Mouse (Mus musculus) lung, embryonic 14.5 days (tissue): Measurements from ENCODE around the gene Abhd17a. TPM values are rescaled to one million over a fixed set of nuclear protein-coding genes. Genes with fewer than 3 reads are reported as not detected.

ENCODE experiments used
- ATAC-seq: fragments of 200-750 bp; cut with Nextera tagmentation; 2 replicates; pipeline ENCODE4 v1.8.0; 2017; ENCODE audit warnings: mild to moderate bottlenecking, moderate TSS enrichment, moderate library complexity; ENCODE audit not compliant: insufficient read depth
- DNase-seq: peaks from one replicate; pipeline ENCODE4 v3.0.0-alpha.2; 2015
- H3K27ac ChIP-seq: fragments of 300-500 bp; sonication (generic); 2 replicates; pipeline ENCODE4 v1.5.1; 2014; ENCODE audit warnings: low read depth, mild to moderate bottlenecking, moderate library complexity
- H3K27me3 ChIP-seq: fragments of 300-500 bp; sonication (generic); 2 replicates; pipeline ENCODE4 v1.6.1; 2014; ENCODE audit warnings: low read length, control low read depth; ENCODE audit not compliant: insufficient read depth
- H3K36me3 ChIP-seq: fragments of 300-500 bp; sonication (generic); 2 replicates; pipeline ENCODE4 v1.6.1; 2014; ENCODE audit warnings: control low read depth; ENCODE audit not compliant: insufficient read depth
- H3K4me1 ChIP-seq: fragments of 300-500 bp; sonication (generic); 2 replicates; pipeline ENCODE4 v1.6.1; 2014; ENCODE audit warnings: antibody characterized with exemption, control low read depth; ENCODE audit not compliant: insufficient read depth
- H3K4me2 ChIP-seq: fragments of 300-500 bp; sonication (generic); 2 replicates; pipeline ENCODE4 v1.6.1; 2014; ENCODE audit warnings: mild to moderate bottlenecking
- H3K4me3 ChIP-seq: fragments of 300-500 bp; sonication (generic); 2 replicates; pipeline ENCODE4 v1.5.1; 2014; ENCODE audit warnings: low read depth, low read length
- H3K9ac ChIP-seq: fragments of 300-500 bp; sonication (generic); 2 replicates; pipeline ENCODE4 v1.6.1; 2014
- H3K9me3 ChIP-seq: fragments of 300-500 bp; sonication (generic); 2 replicates; pipeline ENCODE4 v1.6.1; 2016; ENCODE audit warnings: low read depth, low read length, control low read depth
- CTCF ChIP-seq: IDR thresholded peaks from 2 replicates; pipeline ENCODE4 v1.5.1; 2016; ENCODE audit warnings: antibody characterized with exemption, low read depth
- WGBS: fragments of 180-500 bp; shearing (Covaris S2); extraction: QIAGEN DNeasy Blood & Tissue Kit; methylation state at CpG from one replicate; pipeline ENCODE4 v1.1.7; 2014; 5-methylcytosine and 5-hydroxymethylcytosine counted together
- polyA plus RNA-seq: library from polyadenylated mRNA; unstranded; fragments of >200 nt; fragmentation: Nextera tagmentation; extraction: Ambion mirVana; gene quantifications from 2 replicates; pipeline ENCODE4 v1.2.1, GENCODE M21; 2014

Gene Abhd17a
- polyA plus RNA-seq, 1 experiment from 2014 or later = 153 TPM

DNA sequence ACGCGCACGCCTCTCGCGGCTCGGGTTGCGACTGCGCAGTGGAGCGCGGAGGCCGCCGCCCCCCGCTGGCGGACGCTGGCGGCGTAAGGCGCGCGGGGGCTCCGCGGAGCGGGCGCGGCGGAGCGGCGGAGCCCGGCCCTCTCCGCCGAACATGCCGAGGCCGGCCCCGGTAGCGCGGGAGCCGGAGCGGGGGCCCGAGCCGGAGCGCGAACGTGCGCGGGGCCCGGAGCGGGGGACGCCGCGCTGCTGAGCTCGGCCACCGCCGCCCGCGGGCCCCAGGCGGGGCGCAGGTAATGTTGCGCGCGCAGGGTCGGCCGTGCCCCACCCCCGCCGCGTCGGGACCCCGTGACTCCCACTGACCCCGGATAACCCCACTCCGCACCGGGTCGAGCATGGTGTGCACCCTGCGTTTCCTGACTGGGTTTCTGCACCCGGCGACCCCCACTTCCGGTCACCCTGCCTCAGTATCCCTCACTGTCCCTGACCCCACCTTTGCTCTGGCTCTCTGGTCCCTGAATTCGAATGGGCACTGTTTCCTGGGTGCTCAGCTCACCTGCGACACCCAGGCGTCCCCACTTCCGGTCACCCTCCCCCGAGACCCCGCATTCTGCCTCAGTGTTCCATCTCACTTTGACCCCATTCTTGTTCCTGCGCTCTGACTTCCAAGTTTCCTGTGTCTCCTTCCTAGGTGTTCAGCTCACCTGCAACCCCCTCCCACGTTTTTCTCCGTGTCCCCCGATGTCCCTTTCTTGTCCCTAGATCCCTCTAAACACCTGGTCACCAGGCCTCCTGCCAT is 32.7 kb upstream of the Abhd17a start, which contains the start of gene Csnk1g2:
Gene Csnk1g2, plus strand, starts transcription at position 178 of the 796 bp plus-strand sequence.
- peak within 1 kb of the TSS; percentile 98 for H3K4me2 ChIP-seq
- ATAC-seq (peak; percentile 5), DNase-seq (peak; percentile 19)
- H3K4me1 ChIP-seq = peaks cover 9% of the 10 kb centered on the region
- no peak for TF ChIP-seq CTCF
- H3K27ac ChIP-seq = peak within 1 kb of the TSS; percentile 93
- H3K27me3 ChIP-seq = no peaks in the 10 kb centered on the region
- H3K4me3 ChIP-seq = peak within 1 kb of the TSS; percentile 93
- no peaks in the 10 kb centered on the region for H3K9me3 ChIP-seq
- H3K36me3 ChIP-seq = peaks cover 8% of the 10 kb centered on the region; the same call in 1 of the 2 replicates
- H3K9ac ChIP-seq = peak within 1 kb of the TSS; percentile 87
- under 1% methylated on average over 85 of the region's 85 CpGs for WGBS

DNA sequence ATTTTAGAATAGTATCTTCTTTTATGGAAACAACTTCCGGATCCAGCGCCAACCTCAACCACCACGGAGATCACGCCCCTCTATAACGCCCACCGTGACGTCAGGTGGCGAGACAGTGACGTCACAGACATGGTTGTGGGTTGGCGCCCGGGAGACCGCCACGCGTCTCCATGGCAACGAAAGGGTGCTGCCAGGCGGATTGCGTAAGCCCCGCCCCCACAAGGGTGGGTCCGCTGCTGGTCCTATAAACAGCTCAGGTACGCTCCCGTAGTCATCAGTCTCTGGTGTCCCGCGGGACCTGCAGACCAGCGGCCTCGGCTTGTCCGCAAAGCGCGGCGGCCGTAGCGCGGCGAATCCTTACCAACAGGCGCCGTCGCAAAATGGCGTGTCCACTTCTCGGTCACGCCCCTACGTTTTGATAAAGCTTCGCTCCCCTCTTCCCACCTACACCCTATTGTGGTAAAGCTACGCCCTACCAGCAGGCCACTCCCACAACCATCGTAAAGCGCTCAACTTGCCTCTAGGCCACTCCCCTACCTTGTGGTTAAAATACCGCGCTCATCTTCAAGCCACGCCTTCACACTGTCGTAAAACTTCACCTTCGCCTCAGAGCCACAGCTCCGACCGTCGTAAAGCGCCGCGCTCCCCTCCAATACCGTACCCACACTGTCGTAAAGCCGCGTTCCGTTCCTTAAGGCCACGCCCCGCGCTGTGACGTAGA is 32.0 kb upstream of the Abhd17a start:
- ATAC-seq = peak; percentile 94
- peak overlapping the region; percentile 87 for H3K4me2 ChIP-seq
- peaks cover 5% of the 10 kb centered on the region; the same call in 1 of the 2 replicates for H3K36me3 ChIP-seq
- H3K27ac ChIP-seq = peak overlapping the region; percentile 93
- DNase-seq = peak; percentile 100
- H3K27me3 ChIP-seq = no peaks in the 10 kb centered on the region
- no peaks in the 10 kb centered on the region for H3K9me3 ChIP-seq
- H3K4me3 ChIP-seq = peak overlapping the region; percentile 93
- under 1% methylated on average over 64 of the region's 64 CpGs for WGBS
- no peak for TF ChIP-seq CTCF
- H3K9ac ChIP-seq = peak overlapping the region; percentile 87
- H3K4me1 ChIP-seq = peaks cover 5% of the 10 kb centered on the region; the same call in 1 of the 2 replicates

DNA sequence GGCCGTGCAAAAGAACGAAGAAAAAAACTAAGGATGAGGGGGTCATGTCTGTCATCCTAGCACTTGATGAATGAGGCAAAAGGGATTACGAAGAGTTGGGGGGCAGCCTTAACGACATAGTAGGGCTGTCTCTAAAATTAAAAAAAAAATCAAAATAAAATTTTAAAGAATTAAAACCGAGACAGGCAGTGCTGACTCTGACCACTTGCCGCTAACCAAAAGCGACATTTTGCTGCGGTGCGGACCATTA is 31.5 kb upstream of the Abhd17a start:
- H3K4me1 ChIP-seq = peaks cover 5% of the 10 kb centered on the region; the same call in 1 of the 2 replicates
- no peak; the same call in 1 of the 2 replicates for ATAC-seq
- 0% methylated on average over 9 of the region's 9 CpGs for WGBS

GRCm38 (mm10) chr10:80620796-80621689 is 30.9 kb upstream of the Abhd17a start:
- 46% methylated on average over 16 of the region's 16 CpGs for WGBS
- ATAC-seq (no peak), DNase-seq (no peak)
- Histone ChIP-seq H3K27ac (peak overlapping the region; percentile 93), H3K4me1 (peaks cover 5% of the 10 kb centered on the region; the same call in 1 of the 2 replicates), H3K4me2 (peak overlapping the region; percentile 87), H3K36me3 (peaks cover 2% of the 10 kb centered on the region; the same call in 1 of the 2 replicates), H3K27me3 (no peaks in the 10 kb centered on the region), H3K9ac (peak overlapping the region; percentile 53), H3K4me3 (peak overlapping the region; percentile 93), H3K9me3 (no peaks in the 10 kb centered on the region)
- TF ChIP-seq CTCF = no peak

More for the DNA sequence above, 31.5 kb upstream of the Abhd17a start:
- no peaks in the 10 kb centered on the region for H3K27me3 ChIP-seq
- TF ChIP-seq CTCF = no peak
- peak overlapping the region; percentile 53 for H3K9ac ChIP-seq
- H3K4me2 ChIP-seq = peak overlapping the region; percentile 87
- no peak for DNase-seq
- no peaks in the 10 kb centered on the region for H3K9me3 ChIP-seq
- peak overlapping the region; percentile 93 for H3K4me3 ChIP-seq
- H3K27ac ChIP-seq = peak overlapping the region; percentile 93
- H3K36me3 ChIP-seq = peaks cover 5% of the 10 kb centered on the region; the same call in 1 of the 2 replicates

GRCm38 (mm10) chr10:80620365-80620764 is 30.2 kb upstream of the Abhd17a start:
- WGBS = 77% methylated on average over 9 of the region's 9 CpGs
- ATAC-seq = no peak
- no peaks in the 10 kb centered on the region for H3K9me3 ChIP-seq
- no peak overlapping the region for H3K4me2 ChIP-seq
- no peak overlapping the region for H3K9ac ChIP-seq
- no peak for DNase-seq
- no peaks in the 10 kb centered on the region for H3K27me3 ChIP-seq
- peaks cover 5% of the 10 kb centered on the region; the same call in 1 of the 2 replicates for H3K36me3 ChIP-seq
- H3K4me3 ChIP-seq = no peak overlapping the region
- H3K4me1 ChIP-seq = peaks cover 5% of the 10 kb centered on the region; the same call in 1 of the 2 replicates
- no peak overlapping the region for H3K27ac ChIP-seq
- TF ChIP-seq CTCF = no peak

- Histone ChIP-seq H3K27me3 (no peaks in the 10 kb centered on the region), H3K9me3 (no peaks in the 10 kb centered on the region), H3K4me3 (no peak overlapping the region), H3K4me1 (peaks cover 5% of the 10 kb centered on the region; the same call in 1 of the 2 replicates), H3K4me2 (no peak overlapping the region), H3K36me3 (peaks cover 12% of the 10 kb centered on the region), H3K27ac (no peak overlapping the region), H3K9ac (no peak overlapping the region; the same call in 1 of the 2 replicates)
- ATAC-seq = no peak
- 30% methylated on average over 8 of the region's 8 CpGs for WGBS
- no peak for DNase-seq
- TF ChIP-seq CTCF = no peak
Observed at GRCm38 (mm10) chr10:80619465-80620244, 29.5 kb upstream of the Abhd17a start.
